Mouse (Mus musculus) midbrain, embryonic 14.5 days (tissue): Measurements from ENCODE around the gene Hsp90ab1. TPM values are rescaled to one million over a fixed set of nuclear protein-coding genes. Genes with fewer than 3 reads are reported as not detected.
A peak's percentile ranks its signal among the peaks of the same experiment; 100 is the strongest.

Experiments
- ATAC-seq: fragments of 200-750 bp; cut with Nextera tagmentation; 2 replicates; pipeline ENCODE4 v1.8.0; 2017; ENCODE audit warnings: moderate number of reproducible peaks, moderate library complexity; ENCODE audit not compliant: low FRiP score, low TSS enrichment
- DNase-seq: peaks from one replicate; pipeline ENCODE4 v3.0.0-alpha.2; 2015
- H3K27ac ChIP-seq: fragments of 300-500 bp; sonication (generic); replicated peaks from 2 replicates; pipeline ENCODE4 v1.5.1; 2014; ENCODE audit warnings: mild to moderate bottlenecking, low read depth, low read length, moderate library complexity
- H3K27me3 ChIP-seq: fragments of 300-500 bp; sonication (generic); 2 replicates; pipeline ENCODE4 v1.6.1; 2014; ENCODE audit warnings: low read length, control low read depth, mixed read lengths; ENCODE audit not compliant: control insufficient read depth, insufficient read depth
- H3K36me3 ChIP-seq: fragments of 300-500 bp; sonication (generic); 2 replicates; pipeline ENCODE4 v1.6.1; 2014; ENCODE audit warnings: low read length, control low read depth; ENCODE audit not compliant: control insufficient read depth, insufficient read depth
- H3K4me1 ChIP-seq: fragments of 300-500 bp; sonication (generic); 2 replicates; pipeline ENCODE4 v1.6.1; 2014; ENCODE audit warnings: mild to moderate bottlenecking, antibody characterized with exemption, low read length, control low read depth; ENCODE audit not compliant: control insufficient read depth, insufficient read depth
- H3K4me2 ChIP-seq: fragments of 300-500 bp; sonication (generic); 2 replicates; pipeline ENCODE4 v1.6.1; 2014; ENCODE audit warnings: mild to moderate bottlenecking, low read length, moderate library complexity
- H3K4me3 ChIP-seq: fragments of 300-500 bp; sonication (generic); replicated peaks from 2 replicates; pipeline ENCODE4 v1.5.1; 2014; ENCODE audit warnings: low read depth, low read length
- H3K9ac ChIP-seq: fragments of 300-500 bp; sonication (generic); replicated peaks from 2 replicates; pipeline ENCODE4 v1.6.1; 2014; ENCODE audit warnings: mild to moderate bottlenecking, low read length, moderate library complexity
- H3K9me3 ChIP-seq: fragments of 300-500 bp; sonication (generic); 2 replicates; pipeline ENCODE4 v1.6.1; 2016; ENCODE audit warnings: low read length, control low read depth, mixed read lengths; ENCODE audit not compliant: control insufficient read depth
- WGBS: fragments of 180-500 bp; shearing (Covaris S2); extraction: QIAGEN DNeasy Blood & Tissue Kit; methylation state at CpG from one replicate; pipeline ENCODE4 v1.1.7; 2014; 5-methylcytosine and 5-hydroxymethylcytosine counted together
- polyA plus RNA-seq: library from polyadenylated mRNA; unstranded; fragments of >200 nt; fragmentation: Nextera tagmentation; extraction: Ambion mirVana; gene quantifications from 2 replicates; pipeline ENCODE4 v1.2.1, GENCODE M21; 2014

The Hsp90ab1 gene
- 1,248 and 1,388 TPM in 2 replicates for polyA plus RNA-seq

GRCm38 (mm10) chr17:45573087-45573779 is at the start of gene Hsp90ab1:
Hsp90ab1 (minus strand) TSS chr17:45573271.
- peak within 1 kb of the TSS; percentile 90 for H3K4me2 ChIP-seq
- H3K9ac ChIP-seq: peak within 1 kb of the TSS; percentile 98
- ATAC-seq: peak; percentile 89
- H3K4me1 ChIP-seq: peaks cover 13% of the 10 kb centered on the region; the same call in 1 of the 2 replicates
- H3K36me3 ChIP-seq: peaks cover 34% of the 10 kb centered on the region
- H3K27ac ChIP-seq: peak within 1 kb of the TSS; percentile 99
- H3K27me3 ChIP-seq: no peaks in the 10 kb centered on the region
- H3K4me3 ChIP-seq: peak within 1 kb of the TSS; percentile 100
- WGBS: under 1% methylated on average over 41 of the region's 41 CpGs
- peak; percentile 100 for DNase-seq
- H3K9me3 ChIP-seq: no peaks in the 10 kb centered on the region

GRCm38 (mm10) chr17:45619386-45620256 is 46.5 kb upstream of the Hsp90ab1 start:
- Histone ChIP-seq H3K9ac (no peak overlapping the region), H3K4me3 (no peak overlapping the region), H3K9me3 (no peaks in the 10 kb centered on the region), H3K36me3 (no peaks in the 10 kb centered on the region), H3K4me2 (peak overlapping the region; percentile 17), H3K27me3 (no peaks in the 10 kb centered on the region), H3K27ac (no peak overlapping the region), H3K4me1 (no peaks in the 10 kb centered on the region)
- WGBS: 33% methylated on average over 20 of the region's 20 CpGs
- ATAC-seq: no peak
- no peak for DNase-seq

GRCm38 (mm10) chr17:45618941-45619385 is 45.9 kb upstream of the Hsp90ab1 start:
- Histone ChIP-seq H3K27me3 (no peaks in the 10 kb centered on the region), H3K9ac (no peak overlapping the region), H3K36me3 (no peaks in the 10 kb centered on the region), H3K27ac (no peak overlapping the region), H3K4me3 (no peak overlapping the region), H3K4me2 (peak overlapping the region; percentile 17), H3K9me3 (no peaks in the 10 kb centered on the region), H3K4me1 (no peaks in the 10 kb centered on the region)
- ATAC-seq (no peak), DNase-seq (no peak)
- WGBS: 17% methylated on average over 8 of the region's 8 CpGs

- no peak overlapping the region for H3K27ac ChIP-seq
- no peak for ATAC-seq
- H3K9ac ChIP-seq: no peak overlapping the region
- H3K4me3 ChIP-seq: no peak overlapping the region
- no peak overlapping the region for H3K4me2 ChIP-seq
- no peaks in the 10 kb centered on the region for H3K27me3 ChIP-seq
- WGBS: 92% methylated on average over 6 of the region's 6 CpGs
- H3K9me3 ChIP-seq: no peaks in the 10 kb centered on the region
- no peak for DNase-seq
- no peaks in the 10 kb centered on the region for H3K4me1 ChIP-seq
- no peaks in the 10 kb centered on the region for H3K36me3 ChIP-seq
Measured at GRCm38 (mm10) chr17:45617655-45618054, 44.6 kb upstream of the Hsp90ab1 start.

GRCm38 (mm10) chr17:45616679-45617078 is 43.6 kb upstream of the Hsp90ab1 start:
- Histone ChIP-seq H3K36me3 (no peaks in the 10 kb centered on the region), H3K4me2 (no peak overlapping the region), H3K9ac (no peak overlapping the region), H3K27me3 (no peaks in the 10 kb centered on the region), H3K27ac (no peak overlapping the region), H3K4me1 (no peaks in the 10 kb centered on the region), H3K9me3 (no peaks in the 10 kb centered on the region), H3K4me3 (no peak overlapping the region)
- 84% methylated on average over 3 of the region's 3 CpGs for WGBS
- ATAC-seq: no peak
- no peak for DNase-seq

- Histone ChIP-seq H3K27ac (no peak overlapping the region), H3K27me3 (no peaks in the 10 kb centered on the region), H3K4me2 (no peak overlapping the region), H3K4me3 (no peak overlapping the region), H3K9ac (no peak overlapping the region), H3K36me3 (no peaks in the 10 kb centered on the region), H3K9me3 (no peaks in the 10 kb centered on the region), H3K4me1 (no peaks in the 10 kb centered on the region)
- no peak for DNase-seq
- no peak for ATAC-seq
- WGBS: 73% methylated on average over 4 of the region's 4 CpGs
Measured at GRCm38 (mm10) chr17:45616046-45616650, 43.1 kb upstream of the Hsp90ab1 start.

GRCm38 (mm10) chr17:45612921-45613320 is 39.9 kb upstream of the Hsp90ab1 start:
- H3K4me3 ChIP-seq: no peak overlapping the region
- H3K4me1 ChIP-seq: peaks cover 5% of the 10 kb centered on the region; the same call in 1 of the 2 replicates
- no peaks in the 10 kb centered on the region for H3K9me3 ChIP-seq
- 86% methylated on average over 7 of the region's 7 CpGs for WGBS
- H3K4me2 ChIP-seq: no peak overlapping the region
- no peak for DNase-seq
- no peak for ATAC-seq
- H3K36me3 ChIP-seq: no peaks in the 10 kb centered on the region
- H3K27me3 ChIP-seq: no peaks in the 10 kb centered on the region
- no peak overlapping the region for H3K27ac ChIP-seq
- H3K9ac ChIP-seq: no peak overlapping the region

- H3K9me3 ChIP-seq: no peaks in the 10 kb centered on the region
- DNase-seq: no peak
- H3K27ac ChIP-seq: no peak overlapping the region
- H3K9ac ChIP-seq: no peak overlapping the region
- no peak overlapping the region for H3K4me3 ChIP-seq
- peaks cover 5% of the 10 kb centered on the region; the same call in 1 of the 2 replicates for H3K4me1 ChIP-seq
- 89% methylated on average over 8 of the region's 8 CpGs for WGBS
- ATAC-seq: no peak
- H3K36me3 ChIP-seq: no peaks in the 10 kb centered on the region
- H3K4me2 ChIP-seq: no peak overlapping the region
- no peaks in the 10 kb centered on the region for H3K27me3 ChIP-seq
Measured at GRCm38 (mm10) chr17:45612008-45612407, 38.9 kb upstream of the Hsp90ab1 start.
